Mouse (Mus musculus): Measurements from ENCODE around the gene Mapk8ip2. TPM values are rescaled to one million over a fixed set of nuclear protein-coding genes. Genes with fewer than 3 reads are reported as not detected.
A peak's percentile ranks its signal among the peaks of the same experiment; 100 is the strongest.

The Mapk8ip2 gene
- total and polyA plus RNA-seq, 2 experiments from 2014 or later: 68.8 to 110 TPM

GRCm38 (mm10) chr15:89501321-89501720 lies 47.6 kb downstream of the Mapk8ip2 start:
- H3K9me3 ChIP-seq (ENCODE audit: low read length): no peaks in the 10 kb centered on the region
- H3K27ac ChIP-seq (ENCODE audit: low read depth, low read length): no peak overlapping the region
- peak overlapping the region; percentile 91; the same call in 1 of the 2 replicates for H3K4me2 ChIP-seq (ENCODE audit: low read depth, low read length, poor library complexity, severe bottlenecking)

GRCm38 (mm10) chr15:89504838-89505237 lies 51.1 kb downstream of the Mapk8ip2 start:
- Histone ChIP-seq H3K27ac (ENCODE audit: low read depth, low read length) (no peak overlapping the region), H3K4me1 (ENCODE audit: insufficient read depth, low read length) (no peaks in the 10 kb centered on the region), H3K4me2 (ENCODE audit: low read depth, low read length, poor library complexity, severe bottlenecking) (no peak overlapping the region), H3K9me3 (ENCODE audit: low read length) (no peaks in the 10 kb centered on the region), H3K36me3 (ENCODE audit: insufficient read depth, low read length) (peaks cover 35% of the 10 kb centered on the region), H3K4me3 (ENCODE audit: low read depth, low read length) (no peak overlapping the region), H3K9ac (replicated peaks; ENCODE audit: low read length, poor library complexity, severe bottlenecking) (no peak overlapping the region), H3K27me3 (ENCODE audit: insufficient read depth, low read length) (no peaks in the 10 kb centered on the region)
- no peak for DNase-seq (ENCODE audit: low spot score)
- no peak for TF ChIP-seq CTCF (IDR thresholded peaks at IDR 0.05)
- WGBS: 94% methylated on average over 9 of the region's 9 CpGs
- ATAC-seq (ENCODE audit: low FRiP score): no peak

More at GRCm38 (mm10) chr15:89501321-89501720, 47.6 kb downstream of the Mapk8ip2 start:
- H3K27me3 ChIP-seq (ENCODE audit: insufficient read depth, low read length): no peaks in the 10 kb centered on the region
- DNase-seq (ENCODE audit: low spot score) (no peak), ATAC-seq (ENCODE audit: low FRiP score) (no peak)
- no peak for TF ChIP-seq CTCF (IDR thresholded peaks at IDR 0.05)
- H3K4me1 ChIP-seq (ENCODE audit: insufficient read depth, low read length): no peaks in the 10 kb centered on the region; the same call in 1 of the 2 replicates
- no peak overlapping the region for H3K9ac ChIP-seq (replicated peaks; ENCODE audit: low read length, poor library complexity, severe bottlenecking)
- 88% methylated on average over 3 of the region's 3 CpGs for WGBS
- peaks cover 21% of the 10 kb centered on the region for H3K36me3 ChIP-seq (ENCODE audit: insufficient read depth, low read length)
- no peak overlapping the region for H3K4me3 ChIP-seq (ENCODE audit: low read depth, low read length)

GRCm38 (mm10) chr15:89507751-89508150 lies 54.0 kb downstream of the Mapk8ip2 start:
- Histone ChIP-seq H3K36me3 (ENCODE audit: insufficient read depth, low read length) (peaks cover 35% of the 10 kb centered on the region), H3K4me3 (ENCODE audit: low read depth, low read length) (no peak overlapping the region), H3K9me3 (ENCODE audit: low read length) (no peaks in the 10 kb centered on the region), H3K4me1 (ENCODE audit: insufficient read depth, low read length) (no peaks in the 10 kb centered on the region), H3K9ac (replicated peaks; ENCODE audit: low read length, poor library complexity, severe bottlenecking) (no peak overlapping the region), H3K27me3 (ENCODE audit: insufficient read depth, low read length) (no peaks in the 10 kb centered on the region), H3K27ac (ENCODE audit: low read depth, low read length) (no peak overlapping the region), H3K4me2 (ENCODE audit: low read depth, low read length, poor library complexity, severe bottlenecking) (no peak overlapping the region)
- no peak for TF ChIP-seq CTCF (IDR thresholded peaks at IDR 0.05)
- 92% methylated on average over 8 of the region's 8 CpGs for WGBS
- no peak for DNase-seq (ENCODE audit: low spot score)
- ATAC-seq (ENCODE audit: low FRiP score): no peak

GRCm38 (mm10) chr15:89512679-89513078 lies 59.0 kb downstream of the Mapk8ip2 start:
- Histone ChIP-seq H3K9ac (replicated peaks; ENCODE audit: low read length, poor library complexity, severe bottlenecking) (no peak overlapping the region), H3K4me1 (ENCODE audit: insufficient read depth, low read length) (no peaks in the 10 kb centered on the region), H3K9me3 (ENCODE audit: low read length) (no peaks in the 10 kb centered on the region), H3K4me3 (ENCODE audit: low read depth, low read length) (no peak overlapping the region), H3K4me2 (ENCODE audit: low read depth, low read length, poor library complexity, severe bottlenecking) (no peak overlapping the region), H3K36me3 (ENCODE audit: insufficient read depth, low read length) (peaks cover 12% of the 10 kb centered on the region), H3K27me3 (ENCODE audit: insufficient read depth, low read length) (no peaks in the 10 kb centered on the region), H3K27ac (ENCODE audit: low read depth, low read length) (no peak overlapping the region)
- no peak for TF ChIP-seq CTCF (IDR thresholded peaks at IDR 0.05)
- WGBS: 80% methylated on average over 4 of the region's 4 CpGs
- ATAC-seq (ENCODE audit: low FRiP score): no peak
- no peak for DNase-seq (ENCODE audit: low spot score)

Other genes starting within 250 kb of the Mapk8ip2 start
- gene Ppp6r2, start 242.4 kb upstream of the Mapk8ip2 start, total RNA-seq (2014; rRNA removed): 225 and 315 TPM in 2 replicates
- gene Ppp6r2, start 242.4 kb upstream of the Mapk8ip2 start, polyA plus RNA-seq (2015; fragmentation: Nextera tagmentation; extraction: Ambion mirVana): 76.5 and 87.1 TPM in 2 replicates
- gene Sbf1, start 138.6 kb upstream of the Mapk8ip2 start, total RNA-seq (2014; rRNA removed): 268 and 287 TPM in 2 replicates
- 77.3 and 79.3 TPM in 2 replicates for gene Sbf1, start 138.6 kb upstream of the Mapk8ip2 start, polyA plus RNA-seq (2015; fragmentation: Nextera tagmentation; extraction: Ambion mirVana)
- not detected in 2 replicates for gene Adm2, start 131.2 kb upstream of the Mapk8ip2 start, total RNA-seq (2014; rRNA removed)
- not detected in 2 replicates for gene Adm2, start 131.2 kb upstream of the Mapk8ip2 start, polyA plus RNA-seq (2015; fragmentation: Nextera tagmentation; extraction: Ambion mirVana)
- not detected in 2 replicates for gene Miox, start 119.5 kb upstream of the Mapk8ip2 start, total RNA-seq (2014; rRNA removed)
- gene Miox, start 119.5 kb upstream of the Mapk8ip2 start, polyA plus RNA-seq (2015; fragmentation: Nextera tagmentation; extraction: Ambion mirVana): not detected in 2 replicates
- gene Lmf2, start 98.3 kb upstream of the Mapk8ip2 start, total RNA-seq (2014; rRNA removed): 20.2 and 25.6 TPM in 2 replicates
- gene Lmf2, start 98.3 kb upstream of the Mapk8ip2 start, polyA plus RNA-seq (2015; fragmentation: Nextera tagmentation; extraction: Ambion mirVana): 27.3 and 30.9 TPM in 2 replicates
- gene Ncaph2, start 98.2 kb upstream of the Mapk8ip2 start, total RNA-seq (2014; rRNA removed): 87.1 and 88.8 TPM in 2 replicates
- gene Ncaph2, start 98.2 kb upstream of the Mapk8ip2 start, polyA plus RNA-seq (2015; fragmentation: Nextera tagmentation; extraction: Ambion mirVana): 88.0 and 96.9 TPM in 2 replicates
- 24.9 and 36.1 TPM in 2 replicates for gene Sco2, start 80.1 kb upstream of the Mapk8ip2 start, total RNA-seq (2014; rRNA removed)
- 23.1 and 26.5 TPM in 2 replicates for gene Sco2, start 80.1 kb upstream of the Mapk8ip2 start, polyA plus RNA-seq (2015; fragmentation: Nextera tagmentation; extraction: Ambion mirVana)
- gene Tymp, start 76.9 kb upstream of the Mapk8ip2 start, total RNA-seq (2014; rRNA removed): 4.6 and 7.0 TPM in 2 replicates
- 3.1 and 3.6 TPM in 2 replicates for gene Tymp, start 76.9 kb upstream of the Mapk8ip2 start, polyA plus RNA-seq (2015; fragmentation: Nextera tagmentation; extraction: Ambion mirVana)
- gene Odf3b, start 74.6 kb upstream of the Mapk8ip2 start, total RNA-seq (2014; rRNA removed): 2.2 and 10.7 TPM in 2 replicates
- 6.7 and 8.6 TPM in 2 replicates for gene Odf3b, start 74.6 kb upstream of the Mapk8ip2 start, polyA plus RNA-seq (2015; fragmentation: Nextera tagmentation; extraction: Ambion mirVana)
- 0.14 and 0.22 TPM in 2 replicates for gene Klhdc7b, start 69.0 kb upstream of the Mapk8ip2 start, total RNA-seq (2014; rRNA removed)
- gene Klhdc7b, start 69.0 kb upstream of the Mapk8ip2 start, polyA plus RNA-seq (2015; fragmentation: Nextera tagmentation; extraction: Ambion mirVana): not detected in 2 replicates
- not detected in 2 replicates for gene Syce3, start 43.4 kb upstream of the Mapk8ip2 start, total RNA-seq (2014; rRNA removed)
- not detected in 2 replicates for gene Syce3, start 43.4 kb upstream of the Mapk8ip2 start, polyA plus RNA-seq (2015; fragmentation: Nextera tagmentation; extraction: Ambion mirVana)
- 2.4 and 4.7 TPM in 2 replicates for gene Cpt1b, start 28.1 kb upstream of the Mapk8ip2 start, total RNA-seq (2014; rRNA removed)
- 1.7 and 2.2 TPM in 2 replicates for gene Cpt1b, start 28.1 kb upstream of the Mapk8ip2 start, polyA plus RNA-seq (2015; fragmentation: Nextera tagmentation; extraction: Ambion mirVana)
- gene C730034F03Rik, start 24.3 kb upstream of the Mapk8ip2 start, total RNA-seq (2014; rRNA removed): 0.66 and 1.2 TPM in 2 replicates
- 2.1 and 3.9 TPM in 2 replicates for gene C730034F03Rik, start 24.3 kb upstream of the Mapk8ip2 start, polyA plus RNA-seq (2015; fragmentation: Nextera tagmentation; extraction: Ambion mirVana)
- gene Gm44502, start 24.2 kb upstream of the Mapk8ip2 start, total RNA-seq (2014; rRNA removed): 0.85 and 0.93 TPM in 2 replicates
- gene Gm44502, start 24.2 kb upstream of the Mapk8ip2 start, polyA plus RNA-seq (2015; fragmentation: Nextera tagmentation; extraction: Ambion mirVana): not detected in 2 replicates
- 65.3 and 66.2 TPM in 2 replicates for gene Chkb, start 24.0 kb upstream of the Mapk8ip2 start, total RNA-seq (2014; rRNA removed)
- gene Chkb, start 24.0 kb upstream of the Mapk8ip2 start, polyA plus RNA-seq (2015; fragmentation: Nextera tagmentation; extraction: Ambion mirVana): 101 and 103 TPM in 2 replicates
- 31.0 and 34.0 TPM in 2 replicates for gene Arsa, start 23.5 kb downstream of the Mapk8ip2 start, total RNA-seq (2014; rRNA removed)
- 32.4 and 37.1 TPM in 2 replicates for gene Arsa, start 23.5 kb downstream of the Mapk8ip2 start, polyA plus RNA-seq (2015; fragmentation: Nextera tagmentation; extraction: Ambion mirVana)
- 61.5 and 63.2 TPM in 2 replicates for gene Shank3, start 45.7 kb downstream of the Mapk8ip2 start, total RNA-seq (2014; rRNA removed)
- gene Shank3, start 45.7 kb downstream of the Mapk8ip2 start, polyA plus RNA-seq (2015; fragmentation: Nextera tagmentation; extraction: Ambion mirVana): 8.1 and 12.6 TPM in 2 replicates
- gene Acr, start 114.4 kb downstream of the Mapk8ip2 start, total RNA-seq (2014; rRNA removed): 1.7 and 3.5 TPM in 2 replicates
- gene Acr, start 114.4 kb downstream of the Mapk8ip2 start, polyA plus RNA-seq (2015; fragmentation: Nextera tagmentation; extraction: Ambion mirVana): 2.0 and 3.1 TPM in 2 replicates
- 48.2 and 49.7 TPM in 2 replicates for gene Rabl2, start 138.0 kb downstream of the Mapk8ip2 start, total RNA-seq (2014; rRNA removed)
- 68.1 and 70.1 TPM in 2 replicates for gene Rabl2, start 138.0 kb downstream of the Mapk8ip2 start, polyA plus RNA-seq (2015; fragmentation: Nextera tagmentation; extraction: Ambion mirVana)

Measured in midbrain, postnatal 0 days (tissue).